Mouse (Mus musculus) stomach, embryonic 14.5 days (tissue): ENCODE measurements around the gene Zfpm1. TPM values are rescaled to one million over a fixed set of nuclear protein-coding genes. Genes with fewer than 3 reads are reported as not detected.

Source experiments
- ATAC-seq: fragments of 200-750 bp; cut with Nextera tagmentation; 2 replicates; pipeline ENCODE4 v1.8.0; 2017; ENCODE audit warnings: low read depth, moderate TSS enrichment; ENCODE audit not compliant: insufficient number of reproducible peaks, insufficient read depth, low FRiP score
- H3K27ac ChIP-seq: fragments of 300-500 bp; sonication (generic); 2 replicates; pipeline ENCODE4 v1.5.1; 2014; ENCODE audit warnings: mild to moderate bottlenecking, low read length, moderate library complexity, mixed read lengths
- H3K27me3 ChIP-seq: fragments of 300-500 bp; sonication (generic); 2 replicates; pipeline ENCODE4 v1.6.1; 2014; ENCODE audit warnings: low read length, control low read depth, mixed read lengths; ENCODE audit not compliant: control insufficient read depth, insufficient read depth
- H3K36me3 ChIP-seq: fragments of 300-500 bp; sonication (generic); 2 replicates; pipeline ENCODE4 v1.6.1; 2014; ENCODE audit warnings: mild to moderate bottlenecking, control low read depth, low read length, moderate library complexity, mixed read lengths; ENCODE audit not compliant: control insufficient read depth, insufficient read depth
- H3K4me1 ChIP-seq: fragments of 300-500 bp; sonication (generic); 2 replicates; pipeline ENCODE4 v1.6.1; 2014; ENCODE audit warnings: low read length, control low read depth, mixed read lengths; ENCODE audit not compliant: control insufficient read depth, insufficient read depth
- H3K4me2 ChIP-seq: fragments of 300-500 bp; sonication (generic); replicated peaks from 2 replicates; pipeline ENCODE4 v1.6.1; 2014; ENCODE audit warnings: low read depth, low read length, control low read depth
- H3K4me3 ChIP-seq: fragments of 300-500 bp; sonication (generic); 2 replicates; pipeline ENCODE4 v1.5.1; 2014; ENCODE audit warnings: low read depth, low read length, control low read depth
- H3K9ac ChIP-seq: fragments of 300-500 bp; sonication (generic); replicated peaks from 2 replicates; pipeline ENCODE4 v1.6.1; 2014; ENCODE audit warnings: low read depth, mild to moderate bottlenecking, control low read depth, low read length, moderate library complexity, mixed read lengths
- H3K9me3 ChIP-seq: fragments of 300-500 bp; sonication (generic); 2 replicates; pipeline ENCODE4 v1.6.1; 2016; ENCODE audit warnings: low read depth, low read length, control low read depth; ENCODE audit not compliant: control insufficient read depth
- WGBS: fragments of 180-500 bp; shearing (Covaris S2); extraction: QIAGEN DNeasy Blood & Tissue Kit; methylation state at CpG from one replicate; pipeline ENCODE4 v1.1.7; 2014; 5-methylcytosine and 5-hydroxymethylcytosine counted together
- polyA plus RNA-seq: library from polyadenylated mRNA; unstranded; fragments of >200 nt; fragmentation: Nextera tagmentation; extraction: Ambion mirVana; gene quantifications from 2 replicates; pipeline ENCODE4 v1.2.1, GENCODE M21; 2014

The Zfpm1 gene
- polyA plus RNA-seq, 1 experiment from 2014 or later = 3.1 TPM

- no peak for ATAC-seq
- Histone ChIP-seq H3K4me3 (no peak overlapping the region), H3K4me2 (no peak overlapping the region), H3K36me3 (no peaks in the 10 kb centered on the region), H3K27me3 (no peaks in the 10 kb centered on the region), H3K4me1 (peaks cover 36% of the 10 kb centered on the region), H3K9me3 (no peaks in the 10 kb centered on the region), H3K9ac (no peak overlapping the region), H3K27ac (no peak overlapping the region; the same call in 1 of the 2 replicates)
- 65% methylated on average over 2 of the region's 2 CpGs for WGBS
These were observed 43.3 kb downstream of the Zfpm1 start for GRCm38 (mm10) chr8:122325196-122325595.

- no peaks in the 10 kb centered on the region for H3K9me3 ChIP-seq
- no peak for ATAC-seq
- H3K9ac ChIP-seq = no peak overlapping the region
- H3K27ac ChIP-seq = peak overlapping the region; percentile 2; the same call in 1 of the 2 replicates
- peak overlapping the region; percentile 27; the same call in 1 of the 2 replicates for H3K4me2 ChIP-seq
- H3K27me3 ChIP-seq = no peaks in the 10 kb centered on the region
- H3K4me1 ChIP-seq = peaks cover 43% of the 10 kb centered on the region
- H3K36me3 ChIP-seq = no peaks in the 10 kb centered on the region
- 19% methylated on average over 14 of the region's 14 CpGs for WGBS
- H3K4me3 ChIP-seq = no peak overlapping the region
These were observed 44.2 kb downstream of the Zfpm1 start for GRCm38 (mm10) chr8:122326114-122326542.

GRCm38 (mm10) chr8:122329072-122329471, 47.1 kb downstream of the Zfpm1 start:
- ATAC-seq = no peak
- Histone ChIP-seq H3K4me3 (no peak overlapping the region), H3K27me3 (no peaks in the 10 kb centered on the region), H3K36me3 (peaks cover 2% of the 10 kb centered on the region; the same call in 1 of the 2 replicates), H3K27ac (no peak overlapping the region), H3K4me2 (no peak overlapping the region), H3K9me3 (no peaks in the 10 kb centered on the region), H3K4me1 (peaks cover 42% of the 10 kb centered on the region), H3K9ac (no peak overlapping the region)
- WGBS = 52% methylated on average over 8 of the region's 8 CpGs

GRCm38 (mm10) chr8:122329553-122330239, 47.8 kb downstream of the Zfpm1 start:
- Histone ChIP-seq H3K9ac (no peak overlapping the region), H3K36me3 (peaks cover 3% of the 10 kb centered on the region; the same call in 1 of the 2 replicates), H3K27me3 (no peaks in the 10 kb centered on the region), H3K9me3 (no peaks in the 10 kb centered on the region), H3K4me1 (peaks cover 37% of the 10 kb centered on the region), H3K4me3 (no peak overlapping the region), H3K27ac (peak overlapping the region; percentile 56; the same call in 1 of the 2 replicates), H3K4me2 (no peak overlapping the region)
- no peak for ATAC-seq
- WGBS = 79% methylated on average over 22 of the region's 22 CpGs

- no peak overlapping the region for H3K4me2 ChIP-seq
- peaks cover 4% of the 10 kb centered on the region; the same call in 1 of the 2 replicates for H3K27me3 ChIP-seq
- peaks cover 28% of the 10 kb centered on the region for H3K4me1 ChIP-seq
- peak overlapping the region; percentile 56; the same call in 1 of the 2 replicates for H3K27ac ChIP-seq
- no peak overlapping the region for H3K4me3 ChIP-seq
- WGBS = 67% methylated on average over 12 of the region's 12 CpGs
- H3K9ac ChIP-seq = no peak overlapping the region
- H3K9me3 ChIP-seq = no peaks in the 10 kb centered on the region
- H3K36me3 ChIP-seq = peaks cover 10% of the 10 kb centered on the region; the same call in 1 of the 2 replicates
- 0 out of 2 replicates have a peak, but pooled peaks have one; percentile 16 for ATAC-seq
These were observed 48.6 kb downstream of the Zfpm1 start for GRCm38 (mm10) chr8:122330446-122331133.

- Histone ChIP-seq H3K27ac (peak overlapping the region; percentile 56; the same call in 1 of the 2 replicates), H3K4me2 (no peak overlapping the region), H3K4me1 (peaks cover 26% of the 10 kb centered on the region), H3K9me3 (no peaks in the 10 kb centered on the region), H3K4me3 (no peak overlapping the region), H3K36me3 (peaks cover 10% of the 10 kb centered on the region; the same call in 1 of the 2 replicates), H3K27me3 (peaks cover 7% of the 10 kb centered on the region; the same call in 1 of the 2 replicates), H3K9ac (no peak overlapping the region)
- 58% methylated on average over 3 of the region's 3 CpGs for WGBS
- no peak for ATAC-seq
These were observed 49.2 kb downstream of the Zfpm1 start for GRCm38 (mm10) chr8:122331134-122331523.

- 70% methylated on average over 6 of the region's 6 CpGs for WGBS
- H3K4me2 ChIP-seq = no peak overlapping the region
- no peaks in the 10 kb centered on the region for H3K9me3 ChIP-seq
- no peak for ATAC-seq
- peaks cover 27% of the 10 kb centered on the region for H3K4me1 ChIP-seq
- H3K27me3 ChIP-seq = peaks cover 20% of the 10 kb centered on the region
- no peak overlapping the region for H3K27ac ChIP-seq
- no peak overlapping the region for H3K9ac ChIP-seq
- peaks cover 16% of the 10 kb centered on the region; the same call in 1 of the 2 replicates for H3K36me3 ChIP-seq
- H3K4me3 ChIP-seq = no peak overlapping the region
These were observed 51.0 kb downstream of the Zfpm1 start for GRCm38 (mm10) chr8:122332753-122333506.

- Histone ChIP-seq H3K4me2 (no peak overlapping the region), H3K9me3 (no peaks in the 10 kb centered on the region), H3K27ac (no peak overlapping the region), H3K27me3 (peaks cover 20% of the 10 kb centered on the region), H3K4me1 (peaks cover 27% of the 10 kb centered on the region), H3K36me3 (peaks cover 16% of the 10 kb centered on the region; the same call in 1 of the 2 replicates), H3K4me3 (no peak overlapping the region), H3K9ac (no peak overlapping the region)
- ATAC-seq = no peak
- 90% methylated on average over 7 of the region's 7 CpGs for WGBS
These were observed 51.6 kb downstream of the Zfpm1 start for GRCm38 (mm10) chr8:122333531-122333930.
